Mouse (Mus musculus) kidney, postnatal 0 days (tissue): ENCODE measurements around the gene Ap2a2. TPM values are rescaled to one million over a fixed set of nuclear protein-coding genes. Genes with fewer than 3 reads are reported as not detected.

ENCODE experiments used
- ATAC-seq: fragments of 200-750 bp; cut with Nextera tagmentation; replicated peaks from 2 replicates; pipeline ENCODE4 v1.8.0; 2017; ENCODE audit warnings: low read depth, moderate number of reproducible peaks, moderate TSS enrichment, moderate library complexity; ENCODE audit not compliant: low FRiP score
- DNase-seq: peaks from one replicate; pipeline ENCODE4 v3.0.0-alpha.2; 2016; ENCODE audit warnings: low spot score
- H3K27ac ChIP-seq: fragments of 300-500 bp; sonication (generic); 2 replicates; pipeline ENCODE4 v1.5.1; 2014; ENCODE audit warnings: mild to moderate bottlenecking
- H3K27me3 ChIP-seq: fragments of 300-500 bp; sonication (generic); 2 replicates; pipeline ENCODE4 v1.6.1; 2014; ENCODE audit warnings: low read length, mixed read lengths; ENCODE audit not compliant: insufficient read depth
- H3K36me3 ChIP-seq: fragments of 300-500 bp; sonication (generic); 2 replicates; pipeline ENCODE4 v1.6.1; 2014; ENCODE audit warnings: low read length, mixed read lengths; ENCODE audit not compliant: insufficient read depth
- H3K4me1 ChIP-seq: fragments of 300-500 bp; sonication (generic); replicated peaks from 2 replicates; pipeline ENCODE4 v1.6.1; 2014; ENCODE audit warnings: antibody characterized with exemption, low read length, mixed read lengths; ENCODE audit not compliant: insufficient read depth
- H3K4me2 ChIP-seq: fragments of 300-500 bp; sonication (generic); 2 replicates; pipeline ENCODE4 v1.6.1; 2014; ENCODE audit warnings: mild to moderate bottlenecking, low read length, moderate library complexity, mixed read lengths
- H3K4me3 ChIP-seq: fragments of 300-500 bp; sonication (generic); replicated peaks from 2 replicates; pipeline ENCODE4 v1.5.1; 2014; ENCODE audit warnings: low read depth, low read length
- H3K9ac ChIP-seq: fragments of 300-500 bp; sonication (generic); 2 replicates; pipeline ENCODE4 v1.6.1; 2014; ENCODE audit warnings: low read depth, low read length
- H3K9me3 ChIP-seq: fragments of 300-500 bp; sonication (generic); replicated peaks from 2 replicates; pipeline ENCODE4 v1.6.1; 2016; ENCODE audit warnings: low read length, inconsistent platforms, mixed read lengths
- CTCF ChIP-seq: IDR thresholded peaks from 2 replicates; pipeline ENCODE4 v1.5.1; 2016; ENCODE audit warnings: antibody characterized with exemption, low read depth, mild to moderate bottlenecking, moderate library complexity
- WGBS: fragments of 180-500 bp; shearing (Covaris S2); extraction: QIAGEN DNeasy Blood & Tissue Kit; methylation state at CpG from one replicate; pipeline ENCODE4 v1.1.7; 2014; 5-methylcytosine and 5-hydroxymethylcytosine counted together
- polyA plus RNA-seq: library from polyadenylated mRNA; unstranded; fragments of >200 nt; fragmentation: Nextera tagmentation; extraction: Ambion mirVana; gene quantifications from 2 replicates; pipeline ENCODE4 v1.2.1, GENCODE M21; 2015

The Ap2a2 gene
- polyA plus RNA-seq, 1 experiment from 2014 or later, result 56.0 TPM

GRCm38 (mm10) chr7:141524760-141525579 is 37.0 kb upstream of the Ap2a2 start:
- Histone ChIP-seq H3K4me1 (no peaks in the 10 kb centered on the region), H3K9ac (no peak overlapping the region; the same call in 1 of the 2 replicates), H3K36me3 (peaks cover 8% of the 10 kb centered on the region; the same call in 1 of the 2 replicates), H3K27ac (peak overlapping the region; percentile 19), H3K27me3 (no peaks in the 10 kb centered on the region), H3K4me3 (no peak overlapping the region), H3K9me3 (no peaks in the 10 kb centered on the region), H3K4me2 (no peak overlapping the region)
- peak; percentile 97 for TF ChIP-seq CTCF
- 23% methylated on average over 6 of the region's 6 CpGs for WGBS
- DNase-seq, result peak; percentile 94
- peak; percentile 82 for ATAC-seq

GRCm38 (mm10) chr7:141525580-141525925 is 36.4 kb upstream of the Ap2a2 start:
- DNase-seq (no peak), ATAC-seq (no peak)
- H3K4me1 ChIP-seq, result no peaks in the 10 kb centered on the region
- no peaks in the 10 kb centered on the region for H3K9me3 ChIP-seq
- peaks cover 8% of the 10 kb centered on the region; the same call in 1 of the 2 replicates for H3K36me3 ChIP-seq
- no peak overlapping the region for H3K4me2 ChIP-seq
- WGBS, result 89% methylated on average over 4 of the region's 4 CpGs
- no peak overlapping the region for H3K4me3 ChIP-seq
- TF ChIP-seq CTCF, result no peak
- H3K27ac ChIP-seq, result no peak overlapping the region
- no peaks in the 10 kb centered on the region for H3K27me3 ChIP-seq
- no peak overlapping the region for H3K9ac ChIP-seq

GRCm38 (mm10) chr7:141535570-141535969 is 26.4 kb upstream of the Ap2a2 start:
- no peaks in the 10 kb centered on the region for H3K9me3 ChIP-seq
- H3K27me3 ChIP-seq, result no peaks in the 10 kb centered on the region
- no peak for TF ChIP-seq CTCF
- peaks cover 5% of the 10 kb centered on the region; the same call in 1 of the 2 replicates for H3K4me1 ChIP-seq
- WGBS, result 77% methylated on average over 1 of the region's 1 CpGs
- no peak overlapping the region for H3K4me2 ChIP-seq
- ATAC-seq (no peak), DNase-seq (no peak)
- no peak overlapping the region for H3K27ac ChIP-seq
- no peak overlapping the region for H3K4me3 ChIP-seq
- no peak overlapping the region for H3K9ac ChIP-seq
- no peaks in the 10 kb centered on the region for H3K36me3 ChIP-seq

GRCm38 (mm10) chr7:141538852-141539555 is 23.0 kb upstream of the Ap2a2 start:
- H3K4me1 ChIP-seq, result peaks cover 5% of the 10 kb centered on the region; the same call in 1 of the 2 replicates
- ATAC-seq (peak; percentile 19), DNase-seq (no peak)
- H3K27ac ChIP-seq, result peak overlapping the region; percentile 77
- no peaks in the 10 kb centered on the region for H3K9me3 ChIP-seq
- H3K36me3 ChIP-seq, result no peaks in the 10 kb centered on the region
- H3K4me3 ChIP-seq, result peak overlapping the region; percentile 78
- TF ChIP-seq CTCF, result no peak
- 9% methylated on average over 18 of the region's 18 CpGs for WGBS
- H3K4me2 ChIP-seq, result peak overlapping the region; percentile 88
- H3K9ac ChIP-seq, result peak overlapping the region; percentile 72
- H3K27me3 ChIP-seq, result no peaks in the 10 kb centered on the region

- Histone ChIP-seq H3K4me1 (peaks cover 5% of the 10 kb centered on the region; the same call in 1 of the 2 replicates), H3K9ac (peak within 1 kb of the TSS; percentile 72), H3K27me3 (no peaks in the 10 kb centered on the region), H3K4me2 (peak within 1 kb of the TSS; percentile 88), H3K9me3 (no peaks in the 10 kb centered on the region), H3K36me3 (no peaks in the 10 kb centered on the region), H3K27ac (peak within 1 kb of the TSS; percentile 77), H3K4me3 (peak within 1 kb of the TSS; percentile 78)
- no peak for TF ChIP-seq CTCF
- 1% methylated on average over 46 of the region's 46 CpGs for WGBS
- ATAC-seq (peak; percentile 93), DNase-seq (peak; percentile 99)
These were observed 22.2 kb upstream of the Ap2a2 start, which contains the start of gene Chid1 for GRCm38 (mm10) chr7:141539556-141540311. Gene Chid1 (minus strand): TSS chr7:141539857.
